Mouse (Mus musculus): ENCODE measurements at regions not wholly inside any gene's neighbourhood (a gene's known extent, or its start where the extent isn't known, plus 50 kb on each side); places are given as distances from the start of the nearest gene placed in this dataset.
A peak's percentile ranks its signal among the peaks of the same experiment; 100 is the strongest.

- TF ChIP-seq TAL1 (conservative IDR thresholded peaks at IDR 0.05; ENCODE audit: low read depth, low read length): no peak
- TF ChIP-seq CTCF (IDR thresholded peaks at IDR 0.05; ENCODE audit: low read depth, low read length): no peak
- Histone ChIP-seq H3K4me1 (ENCODE audit: insufficient read depth, low read depth, low read length) (peaks cover 5% of the 10 kb centered on the region; the same call in 1 of the 2 replicates), H3K27me3 (ENCODE audit: insufficient read depth, low read length) (peaks cover 24% of the 10 kb centered on the region), H3K36me3 (replicated peaks) (no peaks in the 10 kb centered on the region), H3K9me3 (replicated peaks) (no peaks in the 10 kb centered on the region), H3K4me3 (ENCODE audit: low read depth, low read length) (no peak overlapping the region)
- ATAC-seq (ENCODE audit: extremely low read depth, insufficient number of reproducible peaks, low FRiP score, poor library complexity, severe bottlenecking): peak; percentile 15; the same call in 1 of the 2 replicates
- no peak for DNase-seq (ENCODE audit: low spot score)
Measured at GRCm38 (mm10) chr13:112016280-112016679, 207.5 kb upstream of the Map3k1 start.

GRCm38 (mm10) chr13:112018497-112019281, 209.9 kb upstream of the Map3k1 start:
- no peak for ATAC-seq (ENCODE audit: extremely low read depth, insufficient number of reproducible peaks, low FRiP score, poor library complexity, severe bottlenecking)
- Histone ChIP-seq H3K36me3 (replicated peaks) (no peaks in the 10 kb centered on the region), H3K27me3 (ENCODE audit: insufficient read depth, low read length) (peaks cover 21% of the 10 kb centered on the region), H3K4me1 (ENCODE audit: insufficient read depth, low read depth, low read length) (peaks cover 5% of the 10 kb centered on the region; the same call in 1 of the 2 replicates), H3K9me3 (replicated peaks) (no peaks in the 10 kb centered on the region), H3K4me3 (ENCODE audit: low read depth, low read length) (no peak overlapping the region)
- TF ChIP-seq TAL1 (conservative IDR thresholded peaks at IDR 0.05; ENCODE audit: low read depth, low read length) (no peak), POLR2AphosphoS5 (IDR thresholded peaks at IDR 0.05; ENCODE audit: insufficient replicate concordance, low read depth, low read length) (no peak), GATA2 (IDR thresholded peaks at IDR 0.05; ENCODE audit: borderline replicate concordance, low read depth, low read length) (no peak), CTCF (IDR thresholded peaks at IDR 0.05; ENCODE audit: low read depth, low read length) (no peak), GATA1 (IDR thresholded peaks at IDR 0.05; ENCODE audit: borderline replicate concordance, low read length) (no peak)
- no peak for DNase-seq (ENCODE audit: low spot score)

- H3K4me1 ChIP-seq (ENCODE audit: insufficient read depth, low read depth, low read length): peaks cover 5% of the 10 kb centered on the region; the same call in 1 of the 2 replicates
- H3K36me3 ChIP-seq (replicated peaks): no peaks in the 10 kb centered on the region
- no peak overlapping the region for H3K4me3 ChIP-seq (ENCODE audit: low read depth, low read length)
- no peak for ATAC-seq (ENCODE audit: extremely low read depth, insufficient number of reproducible peaks, low FRiP score, poor library complexity, severe bottlenecking)
- TF ChIP-seq CTCF (IDR thresholded peaks at IDR 0.05; ENCODE audit: low read depth, low read length) (no peak), GATA1 (IDR thresholded peaks at IDR 0.05; ENCODE audit: borderline replicate concordance, low read length) (no peak), POLR2AphosphoS5 (IDR thresholded peaks at IDR 0.05; ENCODE audit: insufficient replicate concordance, low read depth, low read length) (no peak), TAL1 (conservative IDR thresholded peaks at IDR 0.05; ENCODE audit: low read depth, low read length) (no peak), GATA2 (IDR thresholded peaks at IDR 0.05; ENCODE audit: borderline replicate concordance, low read depth, low read length) (no peak)
- H3K27me3 ChIP-seq (ENCODE audit: insufficient read depth, low read length): peaks cover 18% of the 10 kb centered on the region
- H3K9me3 ChIP-seq (replicated peaks): no peaks in the 10 kb centered on the region
- no peak for DNase-seq (ENCODE audit: low spot score)
Measured at GRCm38 (mm10) chr13:112019575-112019974, 210.8 kb upstream of the Map3k1 start.

- no peak for TF ChIP-seq POLR2AphosphoS5 (IDR thresholded peaks at IDR 0.05; ENCODE audit: insufficient replicate concordance, low read depth, low read length)
- no peak for TF ChIP-seq GATA1 (IDR thresholded peaks at IDR 0.05; ENCODE audit: borderline replicate concordance, low read length)
- TF ChIP-seq CTCF (IDR thresholded peaks at IDR 0.05; ENCODE audit: low read depth, low read length): no peak
- no peak for TF ChIP-seq GATA2 (IDR thresholded peaks at IDR 0.05; ENCODE audit: borderline replicate concordance, low read depth, low read length)
- no peak for TF ChIP-seq TAL1 (conservative IDR thresholded peaks at IDR 0.05; ENCODE audit: low read depth, low read length)
Measured at GRCm38 (mm10) chr13:112023171-112023570, 214.4 kb upstream of the Map3k1 start.

GRCm38 (mm10) chr13:112024667-112025585, 216.1 kb upstream of the Map3k1 start:
- TF ChIP-seq TAL1 (conservative IDR thresholded peaks at IDR 0.05; ENCODE audit: low read depth, low read length) (no peak), GATA1 (IDR thresholded peaks at IDR 0.05; ENCODE audit: borderline replicate concordance, low read length) (no peak), POLR2AphosphoS5 (IDR thresholded peaks at IDR 0.05; ENCODE audit: insufficient replicate concordance, low read depth, low read length) (no peak), GATA2 (IDR thresholded peaks at IDR 0.05; ENCODE audit: borderline replicate concordance, low read depth, low read length) (no peak), CTCF (IDR thresholded peaks at IDR 0.05; ENCODE audit: low read depth, low read length) (no peak)
- no peaks in the 10 kb centered on the region for H3K4me1 ChIP-seq (ENCODE audit: insufficient read depth, low read depth, low read length)
- 0 out of 2 replicates have a peak, but pooled peaks have one; percentile 34 for ATAC-seq (ENCODE audit: extremely low read depth, insufficient number of reproducible peaks, low FRiP score, poor library complexity, severe bottlenecking)
- H3K36me3 ChIP-seq (replicated peaks): no peaks in the 10 kb centered on the region
- peaks cover 18% of the 10 kb centered on the region for H3K27me3 ChIP-seq (ENCODE audit: insufficient read depth, low read length)
- no peak overlapping the region for H3K4me3 ChIP-seq (ENCODE audit: low read depth, low read length)
- DNase-seq (ENCODE audit: low spot score): no peak
- no peaks in the 10 kb centered on the region for H3K9me3 ChIP-seq (replicated peaks)

More at GRCm38 (mm10) chr13:112023171-112023570, 214.4 kb upstream of the Map3k1 start:
- Histone ChIP-seq H3K4me1 (ENCODE audit: insufficient read depth, low read depth, low read length) (no peaks in the 10 kb centered on the region), H3K36me3 (replicated peaks) (no peaks in the 10 kb centered on the region), H3K9me3 (replicated peaks) (no peaks in the 10 kb centered on the region), H3K4me3 (ENCODE audit: low read depth, low read length) (no peak overlapping the region), H3K27me3 (ENCODE audit: insufficient read depth, low read length) (peaks cover 24% of the 10 kb centered on the region)
- no peak for DNase-seq (ENCODE audit: low spot score)
- ATAC-seq (ENCODE audit: extremely low read depth, insufficient number of reproducible peaks, low FRiP score, poor library complexity, severe bottlenecking): no peak

- Histone ChIP-seq H3K4me1 (ENCODE audit: insufficient read depth, low read depth, low read length) (no peaks in the 10 kb centered on the region), H3K27me3 (ENCODE audit: insufficient read depth, low read length) (peaks cover 19% of the 10 kb centered on the region), H3K36me3 (replicated peaks) (no peaks in the 10 kb centered on the region), H3K9me3 (replicated peaks) (no peaks in the 10 kb centered on the region), H3K4me3 (ENCODE audit: low read depth, low read length) (no peak overlapping the region)
- ATAC-seq (ENCODE audit: extremely low read depth, insufficient number of reproducible peaks, low FRiP score, poor library complexity, severe bottlenecking): no peak
- no peak for DNase-seq (ENCODE audit: low spot score)
- TF ChIP-seq TAL1 (conservative IDR thresholded peaks at IDR 0.05; ENCODE audit: low read depth, low read length) (no peak), POLR2AphosphoS5 (IDR thresholded peaks at IDR 0.05; ENCODE audit: insufficient replicate concordance, low read depth, low read length) (no peak), GATA2 (IDR thresholded peaks at IDR 0.05; ENCODE audit: borderline replicate concordance, low read depth, low read length) (no peak), CTCF (IDR thresholded peaks at IDR 0.05; ENCODE audit: low read depth, low read length) (no peak), GATA1 (IDR thresholded peaks at IDR 0.05; ENCODE audit: borderline replicate concordance, low read length) (no peak)
Measured at GRCm38 (mm10) chr13:112025586-112025950, 216.8 kb upstream of the Map3k1 start.

All from G1E (cell line).